Comparison of ENCODE assay signal across 9 mouse cellular contexts in the genomic region with DNA sequence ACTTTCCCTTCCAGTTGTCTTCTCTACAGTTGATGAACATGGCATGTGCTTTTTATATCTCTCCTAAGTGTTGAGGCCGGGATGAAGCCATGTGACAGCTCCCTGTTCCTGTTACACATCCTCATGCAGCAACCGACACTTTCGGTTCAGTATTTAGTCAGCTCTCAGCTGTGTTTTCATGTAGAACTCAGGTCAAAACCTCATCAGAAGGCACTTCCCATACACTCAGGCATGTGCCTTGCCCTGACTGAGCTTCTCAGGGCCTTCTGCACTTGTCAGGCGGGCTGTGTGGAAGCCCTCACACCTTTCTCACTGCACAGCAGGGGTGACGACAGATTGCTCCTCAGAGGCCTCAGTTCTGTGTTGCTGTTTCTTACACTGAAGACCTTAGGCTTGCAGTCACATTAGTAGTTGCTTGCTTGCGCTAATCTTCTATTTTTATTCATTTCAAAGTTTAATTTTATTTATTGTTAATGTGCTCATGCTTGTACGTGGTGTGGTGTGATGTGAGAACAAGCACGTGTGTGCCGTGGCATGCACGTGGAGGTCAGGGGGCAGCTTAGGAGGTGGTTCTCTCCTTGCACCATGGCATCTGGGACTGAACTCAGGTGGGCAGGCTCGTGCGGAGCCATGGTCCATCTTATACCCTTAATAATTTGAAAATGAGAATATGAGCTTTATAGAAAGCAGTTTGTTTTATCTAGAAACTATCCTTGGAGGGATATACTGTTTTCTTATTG. TPM values are rescaled to one million over a fixed set of nuclear protein-coding genes. Genes with fewer than 3 reads are reported as not detected.
A peak's percentile ranks its signal among the peaks of the same experiment; 100 is the strongest.
DNase-seq lines count a peak whose midpoint lies in the region; ATAC-seq and TF ChIP-seq lines count a peak whose summit lies in the region.
"Had no signal": no experiment of that assay in that cellular context is flagged by ENCODE, and none has a peak within 500 bp of the region (broad histone marks: within the 10 kb centered on the region; RNA-seq: fewer than 3 reads in every experiment).

No protein-coding gene starts in this region.

- no peak overlapping the region for H3K9ac ChIP-seq in liver, postnatal 0 days (replicated peaks)
- H3K9ac ChIP-seq in kidney, embryonic 14.5 days (ENCODE audit: low read depth, low read length), result no peak overlapping the region
- H3K9ac ChIP-seq: intestine, embryonic 15.5 days had no signal

- peaks cover 7% of the 10 kb centered on the region; the same call in 1 of the 2 replicates for H3K4me1 ChIP-seq in spleen, adult 2 months (ENCODE audit: control insufficient read depth, insufficient read depth, insufficient read length)
- H3K4me1 ChIP-seq in liver, postnatal 0 days (ENCODE audit: insufficient read depth), result peaks cover 11% of the 10 kb centered on the region
- H3K4me1 ChIP-seq in kidney, embryonic 14.5 days (ENCODE audit: control insufficient read depth, insufficient read depth, low read length), result no peaks in the 10 kb centered on the region
- H3K4me1 ChIP-seq: intestine, embryonic 15.5 days had no signal

- no peak for TF ChIP-seq CTCF in spleen, adult 2 months (IDR thresholded peaks at IDR 0.05; ENCODE audit: extremely low read depth, insufficient read depth, insufficient read length, insufficient replicate concordance)
- no peak for TF ChIP-seq CTCF in liver, postnatal 0 days (IDR thresholded peaks at IDR 0.05; ENCODE audit: low read depth)

- H3K27ac ChIP-seq in spleen, adult 2 months (ENCODE audit: insufficient read depth, low read length), result peak overlapping the region; percentile 28
- no peak overlapping the region for H3K27ac ChIP-seq in liver, postnatal 0 days (ENCODE audit: low read depth)
- H3K27ac ChIP-seq in kidney, embryonic 14.5 days (ENCODE audit: low read depth, low read length), result no peak overlapping the region
- H3K27ac ChIP-seq: intestine, embryonic 15.5 days had no signal

- no peak for TF ChIP-seq EP300 in liver, postnatal 0 days (IDR thresholded peaks at IDR 0.05; ENCODE audit: low read depth)

- H3K4me3 ChIP-seq in spleen, adult 2 months (ENCODE audit: extremely low read depth, insufficient read depth, insufficient read length), result no peak overlapping the region
- no peak overlapping the region for H3K4me3 ChIP-seq in liver, postnatal 0 days (ENCODE audit: low read depth, low read length)
- no peak overlapping the region for H3K4me3 ChIP-seq in kidney, embryonic 14.5 days (ENCODE audit: low read length)
- H3K4me3 ChIP-seq: intestine, embryonic 15.5 days had no signal

- peak; percentile 55 to 66 for DNase-seq in heart, adult 18-20 months
- DNase-seq in heart, postnatal 36 days, result no peak
- peak in 1 of 2 experiments; percentile 21 for DNase-seq in spleen, adult 2 months (ENCODE audit: low read depth in 1 of 2, low spot score in 2 of 2)
- no peak for DNase-seq in spleen, postnatal 14 days (ENCODE audit: low spot score in 2 of 2)
- no peak for DNase-seq in liver, postnatal 0 days
- DNase-seq in adrenal gland, postnatal 25 days, result no peak
- no peak for DNase-seq in gastrocnemius, postnatal 25 days

- no peak overlapping the region for H3K4me2 ChIP-seq in liver, postnatal 0 days (ENCODE audit: low read depth, low read length)
- H3K4me2 ChIP-seq in kidney, embryonic 14.5 days (replicated peaks; ENCODE audit: low read depth, low read length), result no peak overlapping the region
- H3K4me2 ChIP-seq: intestine, embryonic 15.5 days had no signal

- H3K9me3 ChIP-seq in liver, postnatal 0 days (ENCODE audit: low read length), result no peaks in the 10 kb centered on the region
- H3K9me3 ChIP-seq in kidney, embryonic 14.5 days (ENCODE audit: control insufficient read depth, low read length), result no peaks in the 10 kb centered on the region
- H3K9me3 ChIP-seq: intestine, embryonic 15.5 days had no signal

- H3K36me3 ChIP-seq in spleen, adult 2 months (ENCODE audit: control insufficient read depth, insufficient read depth, low read length), result no peaks in the 10 kb centered on the region
- H3K36me3 ChIP-seq in liver, postnatal 0 days (replicated peaks; ENCODE audit: insufficient read depth, low read length), result no peaks in the 10 kb centered on the region
- no peaks in the 10 kb centered on the region for H3K36me3 ChIP-seq in kidney, embryonic 14.5 days (ENCODE audit: control insufficient read depth, insufficient read depth, low read length)
- H3K36me3 ChIP-seq: intestine, embryonic 15.5 days had no signal

- no peak for TF ChIP-seq POLR2A in spleen, adult 2 months (IDR thresholded peaks at IDR 0.05; ENCODE audit: low read depth, low read length)

- ATAC-seq in liver, postnatal 0 days, result peak; percentile 49
- ATAC-seq in kidney, embryonic 14.5 days (ENCODE audit: low FRiP score, low TSS enrichment), result no peak
- ATAC-seq: intestine, embryonic 15.5 days had no signal

- 47% methylated on average over 12 of the region's 12 CpGs for WGBS in spleen, adult 2 months
- WGBS in liver, postnatal 0 days (ENCODE audit: insufficient replicate concordance), result 57% methylated on average over 12 of the region's 12 CpGs
- WGBS in kidney, embryonic 14.5 days, result 62% methylated on average over 12 of the region's 12 CpGs

- intact Hi-C loops in heart, postnatal 36 days (cut with DNase I), result no loop called here

- H3K27me3 ChIP-seq in spleen, adult 2 months (ENCODE audit: control insufficient read depth, insufficient read depth, low read length), result no peaks in the 10 kb centered on the region
- no peaks in the 10 kb centered on the region for H3K27me3 ChIP-seq in liver, postnatal 0 days (ENCODE audit: insufficient read depth, low read length)
- H3K27me3 ChIP-seq in kidney, embryonic 14.5 days (ENCODE audit: control insufficient read depth, insufficient read depth, low read length), result no peaks in the 10 kb centered on the region
- H3K27me3 ChIP-seq: intestine, embryonic 15.5 days had no signal

RNA-seq across cellular contexts. Expression of a gene that starts 30.5 kb away (rescaled TPM):
- total RNA-seq in heart, adult 18-20 months (2021), result 10 to 100 TPM; 15.6 to 20.0 TPM
- total RNA-seq in heart, postnatal 36 days (2021), result 10 to 100 TPM; 14.4 to 23.7 TPM
- 1.2 and 1.5 TPM in 2 replicates for polyA plus RNA-seq in spleen, adult 2 months (2012; rRNA removed)
- 0.25 and 0.63 TPM in 2 replicates for polyA plus RNA-seq in liver, postnatal 0 days (2015; fragmentation: Nextera tagmentation; extraction: Ambion mirVana)
- total RNA-seq in adrenal gland, postnatal 25 days (2021), result 43.3 and 52.8 TPM in 2 replicates
- 1 to 10 TPM; 8.3 to 9.8 TPM for total RNA-seq in gastrocnemius, postnatal 25 days (2021)
- polyA plus RNA-seq in kidney, embryonic 14.5 days (2014; fragmentation: Nextera tagmentation; extraction: Ambion mirVana), result 6.6 and 10.6 TPM in 2 replicates

Comparison
In these comparisons a context has a peak if more than half of its experiments do, and no peak if none do; other contexts are left out.
1. DNase-seq: peak in heart, adult 18-20 months (2 of 2); none in heart, postnatal 36 days (0 of 2), spleen, postnatal 14 days (0 of 2), liver, postnatal 0 days (single experiment), adrenal gland, postnatal 25 days (single experiment) and gastrocnemius, postnatal 25 days (single experiment).